Mouse (Mus musculus): ENCODE results near the gene Ttll6. TPM values are rescaled to one million over a fixed set of nuclear protein-coding genes. Genes with fewer than 3 reads are reported as not detected.

The Ttll6 gene
- total and polyA plus RNA-seq, 2 experiments from 2014 or later, result 0.23 to 0.52 TPM

GRCm38 (mm10) chr11:96205426-96206131 is 72.0 kb downstream of the Ttll6 start:
- H3K9me3 ChIP-seq (ENCODE audit: low read length), result peaks cover 3% of the 10 kb centered on the region; the same call in 1 of the 2 replicates
- no peaks in the 10 kb centered on the region for H3K36me3 ChIP-seq (ENCODE audit: insufficient read depth, low read length)
- ATAC-seq, result no peak
- H3K27me3 ChIP-seq (ENCODE audit: insufficient read depth, low read length), result peaks cover 90% of the 10 kb centered on the region
- H3K4me2 ChIP-seq (ENCODE audit: low read depth, low read length), result no peak overlapping the region
- no peak overlapping the region for H3K4me3 ChIP-seq (ENCODE audit: low read length)
- no peaks in the 10 kb centered on the region for H3K4me1 ChIP-seq (ENCODE audit: insufficient read depth, low read length)
- WGBS, result 5% methylated on average over 15 of the region's 15 CpGs
- DNase-seq (ENCODE audit: low spot score), result no peak
- no peak overlapping the region for H3K9ac ChIP-seq (replicated peaks; ENCODE audit: low read length)
- H3K27ac ChIP-seq, result no peak overlapping the region
- no peak for TF ChIP-seq CTCF (IDR thresholded peaks at IDR 0.05; ENCODE audit: low read depth)

Other genes with a start within 250 kb of the Ttll6 start
- gene B4galnt2, start 218.9 kb upstream of the Ttll6 start, total RNA-seq (2014; rRNA removed), result not detected in 2 replicates
- gene B4galnt2, start 218.9 kb upstream of the Ttll6 start, polyA plus RNA-seq (2015; fragmentation: Nextera tagmentation; extraction: Ambion mirVana), result not detected in 2 replicates
- 4.1 and 5.3 TPM in 2 replicates for gene Igf2bp1, start 127.8 kb upstream of the Ttll6 start, total RNA-seq (2014; rRNA removed)
- gene Igf2bp1, start 127.8 kb upstream of the Ttll6 start, polyA plus RNA-seq (2015; fragmentation: Nextera tagmentation; extraction: Ambion mirVana), result 2.8 and 3.5 TPM in 2 replicates
- not detected in 2 replicates for gene Gip, start 109.2 kb upstream of the Ttll6 start, total RNA-seq (2014; rRNA removed)
- not detected in 2 replicates for gene Gip, start 109.2 kb upstream of the Ttll6 start, polyA plus RNA-seq (2015; fragmentation: Nextera tagmentation; extraction: Ambion mirVana)
- gene Snf8, start 98.9 kb upstream of the Ttll6 start, total RNA-seq (2014; rRNA removed), result 18.6 and 21.4 TPM in 2 replicates
- gene Snf8, start 98.9 kb upstream of the Ttll6 start, polyA plus RNA-seq (2015; fragmentation: Nextera tagmentation; extraction: Ambion mirVana), result 114 and 115 TPM in 2 replicates
- 48.2 and 50.1 TPM in 2 replicates for gene Ube2z, start 68.4 kb upstream of the Ttll6 start, total RNA-seq (2014; rRNA removed)
- gene Ube2z, start 68.4 kb upstream of the Ttll6 start, polyA plus RNA-seq (2015; fragmentation: Nextera tagmentation; extraction: Ambion mirVana), result 30.3 and 32.9 TPM in 2 replicates
- 703 and 894 TPM in 2 replicates for gene Atp5g1, start 58.1 kb upstream of the Ttll6 start, total RNA-seq (2014; rRNA removed)
- gene Atp5g1, start 58.1 kb upstream of the Ttll6 start, polyA plus RNA-seq (2015; fragmentation: Nextera tagmentation; extraction: Ambion mirVana), result 1,232 and 1,324 TPM in 2 replicates
- gene Calcoco2, start 21.8 kb upstream of the Ttll6 start, total RNA-seq (2014; rRNA removed), result not detected in 2 replicates
- gene Calcoco2, start 21.8 kb upstream of the Ttll6 start, polyA plus RNA-seq (2015; fragmentation: Nextera tagmentation; extraction: Ambion mirVana), result 0.19 TPM in 2 replicates
- gene Hoxb13, start 60.5 kb downstream of the Ttll6 start, total RNA-seq (2014; rRNA removed), result not detected in 2 replicates
- not detected in 2 replicates for gene Hoxb13, start 60.5 kb downstream of the Ttll6 start, polyA plus RNA-seq (2015; fragmentation: Nextera tagmentation; extraction: Ambion mirVana)
- 0.40 TPM in 1 of 2 replicates, not detected in the other for gene Hoxb9, start 137.7 kb downstream of the Ttll6 start, total RNA-seq (2014; rRNA removed)
- gene Hoxb9, start 137.7 kb downstream of the Ttll6 start, polyA plus RNA-seq (2015; fragmentation: Nextera tagmentation; extraction: Ambion mirVana), result 0.13 TPM in 1 of 2 replicates, not detected in the other
- gene Hoxb8, start 148.1 kb downstream of the Ttll6 start, total RNA-seq (2014; rRNA removed), result 28.0 and 66.5 TPM in 2 replicates
- 4.6 and 6.2 TPM in 2 replicates for gene Hoxb8, start 148.1 kb downstream of the Ttll6 start, polyA plus RNA-seq (2015; fragmentation: Nextera tagmentation; extraction: Ambion mirVana)
- gene Hoxb7, start 152.8 kb downstream of the Ttll6 start, total RNA-seq (2014; rRNA removed), result 11.0 and 21.7 TPM in 2 replicates
- gene Hoxb7, start 152.8 kb downstream of the Ttll6 start, polyA plus RNA-seq (2015; fragmentation: Nextera tagmentation; extraction: Ambion mirVana), result 10.1 and 16.8 TPM in 2 replicates
- 23.2 and 30.2 TPM in 2 replicates for gene Hoxb6, start 158.7 kb downstream of the Ttll6 start, total RNA-seq (2014; rRNA removed)
- 29.0 and 36.3 TPM in 2 replicates for gene Hoxb6, start 158.7 kb downstream of the Ttll6 start, polyA plus RNA-seq (2015; fragmentation: Nextera tagmentation; extraction: Ambion mirVana)
- 16.5 and 24.3 TPM in 2 replicates for gene Hoxb5, start 169.6 kb downstream of the Ttll6 start, total RNA-seq (2014; rRNA removed)
- 109 and 113 TPM in 2 replicates for gene Hoxb5, start 169.6 kb downstream of the Ttll6 start, polyA plus RNA-seq (2015; fragmentation: Nextera tagmentation; extraction: Ambion mirVana)
- gene Hoxb4, start 184.5 kb downstream of the Ttll6 start, total RNA-seq (2014; rRNA removed), result 4.2 and 8.6 TPM in 2 replicates
- 2.4 and 3.3 TPM in 2 replicates for gene Hoxb4, start 184.5 kb downstream of the Ttll6 start, polyA plus RNA-seq (2015; fragmentation: Nextera tagmentation; extraction: Ambion mirVana)
- gene Hoxb3, start 189.5 kb downstream of the Ttll6 start, total RNA-seq (2014; rRNA removed), result 42.1 and 42.2 TPM in 2 replicates
- 6.6 and 8.1 TPM in 2 replicates for gene Hoxb3, start 189.5 kb downstream of the Ttll6 start, polyA plus RNA-seq (2015; fragmentation: Nextera tagmentation; extraction: Ambion mirVana)
- 35.4 and 36.4 TPM in 2 replicates for gene Hoxb2, start 216.7 kb downstream of the Ttll6 start, total RNA-seq (2014; rRNA removed)
- gene Hoxb2, start 216.7 kb downstream of the Ttll6 start, polyA plus RNA-seq (2015; fragmentation: Nextera tagmentation; extraction: Ambion mirVana), result 11.6 and 13.1 TPM in 2 replicates
- 0.21 TPM in 1 of 2 replicates, not detected in the other for gene Hoxb1, start 232.0 kb downstream of the Ttll6 start, total RNA-seq (2014; rRNA removed)
- gene Hoxb1, start 232.0 kb downstream of the Ttll6 start, polyA plus RNA-seq (2015; fragmentation: Nextera tagmentation; extraction: Ambion mirVana), result 0.08 and 0.24 TPM in 2 replicates

Measured in hindbrain, postnatal 0 days (tissue).